Mouse (Mus musculus) kidney, adult 11 months (tissue): ENCODE data around the gene Olfr486.
"Not testable (repeated sequence)": the region's sequence is repeated elsewhere in the genome, so short reads cannot be mapped to it uniquely, and the experiment has no call there.

Experiments used
- DNase-seq: peaks from one replicate; pipeline ENCODE4 v3.0.0; 2022

Gene Olfr486

GRCm38 (mm10) chr7:108172642-108173041, at the start of gene Olfr486:
Gene Olfr486 (minus strand): TSS chr7:108172742.
- not testable (repeated sequence) for DNase-seq

- not testable (repeated sequence) for DNase-seq
These were observed 42.0 kb upstream of the Olfr486 start, which contains the start of gene Olfr487 for GRCm38 (mm10) chr7:108214536-108214935. Gene Olfr487 (minus strand): TSS chr7:108214636.

- DNase-seq: no peak
These were observed 24.4 kb upstream of the Olfr486 start for GRCm38 (mm10) chr7:108196938-108197337.

- not testable (repeated sequence) for DNase-seq
These were observed 23.8 kb upstream of the Olfr486 start for GRCm38 (mm10) chr7:108196337-108196736.

- DNase-seq: not testable (repeated sequence)
These were observed 20.2 kb upstream of the Olfr486 start for GRCm38 (mm10) chr7:108192714-108193113.

GRCm38 (mm10) chr7:108191196-108191595, 18.7 kb upstream of the Olfr486 start:
- DNase-seq: not testable (repeated sequence)

- not testable (repeated sequence) for DNase-seq
These were observed 12.7 kb upstream of the Olfr486 start for GRCm38 (mm10) chr7:108185237-108185636.

GRCm38 (mm10) chr7:108184401-108184800, 11.9 kb upstream of the Olfr486 start:
- not testable (repeated sequence) for DNase-seq

- DNase-seq: no peak
These were observed 12.8 kb downstream of the Olfr486 start, which contains the start of gene Olfr485 for GRCm38 (mm10) chr7:108159771-108160170. Gene Olfr485 (minus strand): TSS chr7:108159871.

- DNase-seq: no peak
These were observed 45.2 kb downstream of the Olfr486 start, which contains the start of gene Olfr484 for GRCm38 (mm10) chr7:108127349-108127748. Gene Olfr484 (minus strand): TSS chr7:108127449.
